Mouse (Mus musculus): ENCODE data around the gene Stk11.
A peak's percentile ranks its signal among the peaks of the same experiment; 100 is the strongest.

DNA sequence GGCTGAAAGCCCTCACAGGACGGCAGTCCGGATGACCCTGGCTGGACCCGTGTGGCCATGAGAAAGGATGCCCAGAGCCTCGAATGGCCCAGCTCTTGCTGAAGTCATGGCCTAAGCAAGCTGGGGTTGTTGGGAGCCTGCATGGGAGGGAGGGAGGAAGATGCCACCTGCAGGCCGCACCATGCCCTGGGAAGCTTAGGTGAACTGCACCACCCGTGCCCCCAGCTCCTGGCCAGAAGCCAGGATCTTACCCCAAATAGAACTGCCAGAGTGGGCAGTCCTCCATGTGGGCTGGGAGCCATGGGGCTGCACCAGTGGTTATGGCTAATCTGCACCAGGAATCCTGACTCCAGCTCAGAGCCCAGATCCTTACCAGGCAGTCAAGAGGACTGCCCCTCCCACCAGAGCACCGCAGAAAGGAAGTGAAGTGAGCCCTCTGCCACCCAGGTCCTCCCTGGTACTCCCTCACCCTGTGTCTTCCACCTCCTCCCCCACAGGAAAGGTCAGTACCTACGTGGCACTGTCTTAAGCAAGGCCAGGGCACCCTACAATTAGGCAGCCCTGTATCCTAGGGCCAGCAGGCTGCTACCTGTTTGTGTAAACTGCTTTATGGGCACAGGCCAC is 17.7 kb downstream of the Stk11 start:
- TF ChIP-seq GABPA (IDR thresholded peaks at IDR 0.05; ENCODE audit: insufficient replicate concordance, low read depth, low read length) (no peak), SIN3A (IDR thresholded peaks at IDR 0.05; ENCODE audit: low read length) (no peak), MAFK (IDR thresholded peaks at IDR 0.05; ENCODE audit: insufficient replicate concordance, low read length) (no peak), POLR2A (IDR thresholded peaks at IDR 0.05; ENCODE audit: low read depth, low read length) (no peak), ZKSCAN1 (IDR thresholded peaks at IDR 0.05; ENCODE audit: borderline replicate concordance, low read depth, low read length) (no peak), CTCF (conservative IDR thresholded peaks at IDR 0.05 in 1 of 2, IDR thresholded peaks at IDR 0.05 in 1 of 2; ENCODE audit: low read depth in 2 of 2, low read length in 2 of 2) (peak in 1 of 2 experiments; percentile 29; a peak in 2 of 4 replicates), MYC (IDR thresholded peaks at IDR 0.05; ENCODE audit: low read depth, low read length) (no peak), MXI1 (IDR thresholded peaks at IDR 0.05; ENCODE audit: low read depth, low read length) (no peak), MAZ (IDR thresholded peaks at IDR 0.05; ENCODE audit: low read depth, low read length) (no peak), CHD1 (IDR thresholded peaks at IDR 0.05; ENCODE audit: low read depth, low read length) (no peak), PAX5 (IDR thresholded peaks at IDR 0.05; ENCODE audit: low read length) (no peak), TCF12 (IDR thresholded peaks at IDR 0.05; ENCODE audit: low read depth, low read length) (no peak), JUND (conservative IDR thresholded peaks at IDR 0.05; ENCODE audit: low read depth, low read length) (no peak), EP300 (IDR thresholded peaks at IDR 0.05; ENCODE audit: low read length) (no peak)

All from CH12.LX (cell line).